Mouse (Mus musculus): ENCODE data around the gene Wdr83. TPM values are rescaled to one million over a fixed set of nuclear protein-coding genes. Genes with fewer than 3 reads are reported as not detected.
"Not testable (repeated sequence)": the region's sequence is repeated elsewhere in the genome, so short reads cannot be mapped to it uniquely, and the experiment has no call there.

The Wdr83 gene
- polyA plus RNA-seq (2012; ENCODE audit: insufficient read depth, insufficient read length, missing spikeins): 22.6 and 27.3 TPM in 2 replicates

DNA sequence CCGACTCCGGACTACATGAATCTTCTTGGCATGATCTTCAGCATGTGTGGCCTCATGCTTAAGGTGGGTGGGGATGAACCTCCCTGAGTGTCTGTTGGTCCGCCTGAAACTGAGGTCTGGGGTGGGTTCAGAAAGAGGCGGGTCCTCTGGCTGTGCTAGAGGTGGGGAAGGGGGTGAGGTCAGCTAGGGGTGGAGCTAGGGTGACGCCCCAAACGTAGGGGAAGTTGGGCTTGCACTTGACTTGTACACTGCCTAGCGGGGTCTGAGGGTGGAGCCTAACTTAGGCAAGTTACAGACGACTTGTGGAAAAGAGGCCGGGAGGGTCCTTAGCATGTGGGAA, at the start of gene Wdr83:
Wdr83 (minus strand) TSS at position 91 of the 340 bp plus-strand sequence.
- peak within 1 kb of the TSS; percentile 82 for H3K27ac ChIP-seq (ENCODE audit: insufficient read depth, low read depth, low read length)
- peak within 1 kb of the TSS; percentile 86 for H3K4me3 ChIP-seq (ENCODE audit: insufficient read depth, low read length)
- peaks cover 22% of the 10 kb centered on the region for H3K4me1 ChIP-seq (ENCODE audit: control insufficient read depth, insufficient read depth, low read length)
- TF ChIP-seq POLR2A (IDR thresholded peaks at IDR 0.05; ENCODE audit: borderline replicate concordance, low read depth, low read length) (no peak), CTCF (IDR thresholded peaks at IDR 0.05; ENCODE audit: low read depth, low read length) (no peak)

DNA sequence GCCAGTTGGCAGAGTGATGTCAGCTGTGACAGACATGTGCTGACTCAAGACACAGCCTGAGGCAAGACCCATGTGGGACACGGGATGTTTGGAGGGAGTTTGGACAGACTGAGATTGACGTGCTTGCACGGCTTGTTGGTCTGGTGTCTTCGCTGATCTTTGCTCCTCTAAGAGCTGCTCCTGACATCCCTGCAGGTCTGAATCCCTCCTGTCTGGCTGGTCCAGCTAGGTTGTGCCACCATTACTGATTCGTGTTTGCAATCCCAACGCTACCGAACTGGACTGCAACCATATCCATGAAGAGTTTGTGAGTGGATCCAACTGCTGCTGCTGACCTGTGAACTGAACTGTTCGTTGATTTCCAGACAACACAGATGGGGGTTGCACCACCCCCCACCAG, 42.6 kb upstream of the Wdr83 start:
- TF ChIP-seq CTCF (IDR thresholded peaks at IDR 0.05; ENCODE audit: low read depth, low read length): no peak
- TF ChIP-seq POLR2A (IDR thresholded peaks at IDR 0.05; ENCODE audit: borderline replicate concordance, low read depth, low read length): no peak
- H3K4me1 ChIP-seq (ENCODE audit: control insufficient read depth, insufficient read depth, low read length): no peaks in the 10 kb centered on the region
- no peak overlapping the region for H3K4me3 ChIP-seq (ENCODE audit: insufficient read depth, low read length)
- H3K27ac ChIP-seq (ENCODE audit: insufficient read depth, low read depth, low read length): no peak overlapping the region

DNA sequence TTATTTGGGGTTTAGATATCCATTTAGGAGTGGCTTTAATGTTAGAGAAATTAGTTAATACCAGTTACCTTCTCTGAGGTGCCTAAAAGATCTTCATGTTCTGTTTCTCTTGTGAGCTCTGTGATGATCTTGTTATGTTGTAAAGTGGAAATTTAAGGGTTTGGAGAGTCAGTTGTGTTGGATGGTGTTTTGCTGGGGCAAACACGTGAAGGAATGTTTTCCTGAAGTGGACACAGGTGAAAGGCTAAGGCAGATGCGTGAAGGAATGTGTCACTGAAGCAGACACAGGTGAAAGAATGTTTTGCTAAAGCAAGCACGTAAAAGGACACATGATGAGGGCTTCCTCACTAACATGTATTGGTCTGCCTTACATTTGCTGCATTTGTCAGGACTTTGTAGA, 41.9 kb upstream of the Wdr83 start, which contains the start of gene Zfp791:
Zfp791 (minus strand) TSS at position 101 of the 400 bp plus-strand sequence.
- Histone ChIP-seq H3K27ac (ENCODE audit: insufficient read depth, low read depth, low read length) (no peak within 1 kb of the TSS), H3K4me3 (ENCODE audit: insufficient read depth, low read length) (no peak within 1 kb of the TSS), H3K4me1 (ENCODE audit: control insufficient read depth, insufficient read depth, low read length) (no peaks in the 10 kb centered on the region)
- TF ChIP-seq POLR2A (IDR thresholded peaks at IDR 0.05; ENCODE audit: borderline replicate concordance, low read depth, low read length): no peak
- TF ChIP-seq CTCF (IDR thresholded peaks at IDR 0.05; ENCODE audit: low read depth, low read length): no peak

GRCm38 (mm10) chr8:85120251-85120650, 39.1 kb upstream of the Wdr83 start:
- not testable (repeated sequence) for H3K4me3 ChIP-seq (ENCODE audit: insufficient read depth, low read length); H3K27ac ChIP-seq (ENCODE audit: insufficient read depth, low read depth, low read length); H3K4me1 ChIP-seq (ENCODE audit: control insufficient read depth, insufficient read depth, low read length)

DNA sequence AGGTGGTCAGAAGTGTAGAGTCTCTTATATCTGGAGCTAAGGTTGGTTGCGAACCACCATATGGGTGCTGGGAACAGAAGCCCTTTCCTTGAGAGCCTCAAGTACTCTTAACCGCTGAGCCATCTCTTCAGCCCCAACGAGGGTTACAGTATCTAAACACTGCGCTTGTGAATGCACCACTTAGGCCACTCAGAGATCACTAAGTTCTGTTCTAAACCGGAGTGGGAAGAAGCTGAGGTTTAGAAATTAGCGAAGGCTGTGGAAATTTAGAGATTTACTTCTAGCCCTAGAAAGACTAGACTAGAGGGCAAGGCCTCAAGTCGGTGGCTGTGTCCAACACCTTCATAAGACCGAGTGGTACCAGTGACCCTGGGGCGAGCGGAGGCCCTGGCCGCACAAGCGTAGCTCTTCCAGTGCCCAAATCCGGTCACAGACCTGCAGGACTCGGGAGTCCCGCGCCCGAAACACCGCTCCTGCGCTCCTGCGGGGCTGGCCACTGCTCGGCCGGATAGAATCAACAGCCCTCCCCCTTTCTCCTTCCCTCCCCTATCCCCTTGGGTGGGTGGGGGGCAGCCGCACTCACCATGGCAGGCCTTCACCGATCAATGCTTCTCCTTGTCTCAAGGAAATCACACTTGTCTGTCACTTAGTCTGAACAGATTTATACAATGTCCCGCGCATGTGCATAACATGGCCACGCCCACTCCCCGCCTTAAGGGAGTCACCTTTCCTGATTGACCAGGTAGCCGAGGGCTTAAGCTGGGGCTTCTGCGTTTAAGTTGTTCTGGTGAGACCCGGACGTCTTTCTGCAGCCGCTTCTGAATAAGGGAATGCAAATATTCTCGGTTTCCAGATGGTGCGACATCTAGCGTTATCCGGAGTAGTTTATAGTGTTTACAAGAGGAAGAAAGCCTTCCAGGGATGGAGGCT, 38.2 kb upstream of the Wdr83 start:
- Histone ChIP-seq H3K4me3 (ENCODE audit: insufficient read depth, low read length) (peak overlapping the region; percentile 44), H3K27ac (ENCODE audit: insufficient read depth, low read depth, low read length) (no peak overlapping the region), H3K4me1 (ENCODE audit: control insufficient read depth, insufficient read depth, low read length) (peaks cover 3% of the 10 kb centered on the region; the same call in 1 of the 2 replicates)
- no peak for TF ChIP-seq POLR2A (IDR thresholded peaks at IDR 0.05; ENCODE audit: borderline replicate concordance, low read depth, low read length)
- TF ChIP-seq CTCF (IDR thresholded peaks at IDR 0.05; ENCODE audit: low read depth, low read length): no peak

DNA sequence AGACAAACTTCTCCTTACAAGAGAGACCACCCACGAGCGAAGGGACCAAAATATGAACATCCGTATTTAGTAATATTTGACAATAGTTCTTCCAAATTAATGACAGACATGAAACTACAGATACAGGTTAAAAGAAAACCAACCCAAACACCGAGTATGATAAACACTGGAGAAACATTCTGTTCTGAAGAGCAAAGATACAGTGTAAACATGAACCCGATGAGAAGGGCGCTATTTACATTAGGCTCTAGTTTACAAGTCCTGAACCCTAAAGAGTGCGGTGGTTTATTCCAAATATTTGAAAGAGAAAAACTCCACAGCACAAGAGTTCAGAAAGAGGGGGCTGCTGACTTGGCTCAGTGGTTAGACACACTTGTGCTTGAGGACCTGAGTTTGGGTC, 35.9 kb upstream of the Wdr83 start:
- TF ChIP-seq CTCF (IDR thresholded peaks at IDR 0.05; ENCODE audit: low read depth, low read length) (no peak), POLR2A (IDR thresholded peaks at IDR 0.05; ENCODE audit: borderline replicate concordance, low read depth, low read length) (no peak)
- Histone ChIP-seq H3K4me1 (ENCODE audit: control insufficient read depth, insufficient read depth, low read length) (peaks cover 3% of the 10 kb centered on the region; the same call in 1 of the 2 replicates), H3K4me3 (ENCODE audit: insufficient read depth, low read length) (no peak overlapping the region), H3K27ac (ENCODE audit: insufficient read depth, low read depth, low read length) (no peak overlapping the region)

- H3K4me1 ChIP-seq (ENCODE audit: control insufficient read depth, insufficient read depth, low read length): peaks cover 3% of the 10 kb centered on the region; the same call in 1 of the 2 replicates
- H3K27ac ChIP-seq (ENCODE audit: insufficient read depth, low read depth, low read length): no peak overlapping the region
- TF ChIP-seq CTCF (IDR thresholded peaks at IDR 0.05; ENCODE audit: low read depth, low read length): no peak
- TF ChIP-seq POLR2A (IDR thresholded peaks at IDR 0.05; ENCODE audit: borderline replicate concordance, low read depth, low read length): no peak
- no peak overlapping the region for H3K4me3 ChIP-seq (ENCODE audit: insufficient read depth, low read length)
Observed at GRCm38 (mm10) chr8:85115501-85115900, 34.4 kb upstream of the Wdr83 start.

GRCm38 (mm10) chr8:85113241-85113640, 32.1 kb upstream of the Wdr83 start:
- TF ChIP-seq CTCF (IDR thresholded peaks at IDR 0.05; ENCODE audit: low read depth, low read length) (no peak), POLR2A (IDR thresholded peaks at IDR 0.05; ENCODE audit: borderline replicate concordance, low read depth, low read length) (no peak)
- H3K27ac ChIP-seq (ENCODE audit: insufficient read depth, low read depth, low read length): no peak overlapping the region
- H3K4me3 ChIP-seq (ENCODE audit: insufficient read depth, low read length): no peak overlapping the region
- peaks cover 3% of the 10 kb centered on the region; the same call in 1 of the 2 replicates for H3K4me1 ChIP-seq (ENCODE audit: control insufficient read depth, insufficient read depth, low read length)

- H3K27ac ChIP-seq (ENCODE audit: insufficient read depth, low read depth, low read length): no peak overlapping the region
Observed at GRCm38 (mm10) chr8:85100076-85100665, 19.1 kb upstream of the Wdr83 start.

DNA sequence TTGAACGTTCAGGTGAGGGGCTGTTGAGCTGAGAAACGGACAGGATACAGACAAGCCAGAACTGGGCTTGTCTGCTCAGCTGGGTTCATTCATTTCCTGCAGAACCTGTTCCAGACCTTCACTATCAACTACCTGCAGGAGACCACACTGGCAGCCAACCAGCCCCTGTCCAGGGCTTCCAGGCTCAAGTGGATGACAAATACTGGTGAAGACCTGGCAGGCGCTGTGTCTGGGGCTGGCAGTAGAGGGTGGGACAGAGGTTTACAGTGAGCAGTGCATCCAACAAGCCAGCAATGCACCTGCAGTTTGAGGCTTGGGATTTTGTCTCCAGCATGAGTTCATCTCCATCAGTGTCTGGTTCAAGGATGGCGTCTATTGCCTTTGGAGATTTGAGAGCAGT, 15.7 kb upstream of the Wdr83 start:
- TF ChIP-seq CTCF (IDR thresholded peaks at IDR 0.05; ENCODE audit: low read depth, low read length): no peak
- TF ChIP-seq POLR2A (IDR thresholded peaks at IDR 0.05; ENCODE audit: borderline replicate concordance, low read depth, low read length): no peak
- Histone ChIP-seq H3K4me1 (ENCODE audit: control insufficient read depth, insufficient read depth, low read length) (peaks cover 8% of the 10 kb centered on the region), H3K4me3 (ENCODE audit: insufficient read depth, low read length) (no peak overlapping the region), H3K27ac (ENCODE audit: insufficient read depth, low read depth, low read length) (no peak overlapping the region)

More at GRCm38 (mm10) chr8:85100076-85100665, 19.1 kb upstream of the Wdr83 start:
- TF ChIP-seq POLR2A (IDR thresholded peaks at IDR 0.05; ENCODE audit: borderline replicate concordance, low read depth, low read length) (no peak), CTCF (IDR thresholded peaks at IDR 0.05; ENCODE audit: low read depth, low read length) (no peak)
- Histone ChIP-seq H3K4me3 (ENCODE audit: insufficient read depth, low read length) (no peak overlapping the region), H3K4me1 (ENCODE audit: control insufficient read depth, insufficient read depth, low read length) (no peaks in the 10 kb centered on the region)
